Mouse (Mus musculus): ENCODE data around the gene Flt3l. TPM values are rescaled to one million over a fixed set of nuclear protein-coding genes. Genes with fewer than 3 reads are reported as not detected.

Flt3l gene
- polyA plus RNA-seq, 1 experiment from 2014 or later: 2.2 TPM

DNA sequence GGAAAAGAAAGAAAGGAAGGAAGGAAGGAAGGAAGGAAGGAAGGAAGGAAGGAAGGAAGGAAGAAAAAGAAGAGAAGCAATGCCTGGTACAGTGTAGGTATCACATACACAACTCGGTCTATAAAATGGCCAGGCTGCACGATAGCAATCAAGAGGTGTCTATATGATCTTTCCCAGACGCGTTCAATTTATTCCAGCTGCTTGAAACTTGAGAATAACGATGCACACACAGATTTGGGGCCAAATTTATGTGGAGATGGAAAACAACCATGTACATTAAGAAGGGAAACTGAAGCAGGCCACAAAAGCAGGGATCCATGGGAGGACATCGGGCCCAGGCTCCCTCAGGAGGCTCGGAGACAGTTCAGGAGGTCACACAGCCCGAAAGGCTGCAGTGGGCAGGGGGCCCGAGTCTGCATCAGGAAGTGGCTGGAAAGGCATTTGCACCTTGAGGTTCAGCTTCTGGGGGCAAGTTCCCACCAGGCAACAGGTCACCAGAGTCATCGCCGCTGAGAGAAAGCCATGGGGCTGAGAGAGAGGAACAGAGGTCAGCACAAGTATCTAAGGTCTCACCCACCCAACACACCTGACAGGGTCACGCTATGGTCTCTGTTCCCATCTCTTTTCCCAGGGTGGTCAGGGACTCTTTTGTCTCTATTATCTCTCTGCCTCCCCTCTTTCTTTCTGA, 43.3 kb downstream of the Flt3l start:
- Histone ChIP-seq H3K27ac (ENCODE audit: low read length) (no peak overlapping the region), H3K9me3 (replicated peaks; ENCODE audit: control insufficient read depth, low read length, poor library complexity, severe bottlenecking) (no peaks in the 10 kb centered on the region), H3K4me1 (ENCODE audit: control insufficient read depth, insufficient read depth, low read length) (peaks cover 5% of the 10 kb centered on the region), H3K27me3 (ENCODE audit: control insufficient read depth, insufficient read depth, low read depth, low read length) (no peaks in the 10 kb centered on the region), H3K4me2 (ENCODE audit: low read length) (no peak overlapping the region), H3K36me3 (ENCODE audit: control insufficient read depth, insufficient read depth, low read length) (no peaks in the 10 kb centered on the region), H3K4me3 (ENCODE audit: low read depth, low read length) (no peak overlapping the region), H3K9ac (ENCODE audit: low read depth, low read length) (no peak overlapping the region)
- ATAC-seq: no peak
- 74% methylated on average over 12 of the region's 12 CpGs for WGBS

- H3K27me3 ChIP-seq (ENCODE audit: control insufficient read depth, insufficient read depth, low read depth, low read length): no peaks in the 10 kb centered on the region
- H3K4me2 ChIP-seq (ENCODE audit: low read length): peak within 1 kb of the TSS; percentile 60
- ATAC-seq: peak; percentile 94
- H3K36me3 ChIP-seq (ENCODE audit: control insufficient read depth, insufficient read depth, low read length): no peaks in the 10 kb centered on the region
- WGBS: 0% methylated on average over 16 of the region's 16 CpGs
- H3K4me1 ChIP-seq (ENCODE audit: control insufficient read depth, insufficient read depth, low read length): peaks cover 5% of the 10 kb centered on the region
- H3K27ac ChIP-seq (ENCODE audit: low read length): no peak within 1 kb of the TSS
- H3K9me3 ChIP-seq (replicated peaks; ENCODE audit: control insufficient read depth, low read length, poor library complexity, severe bottlenecking): no peaks in the 10 kb centered on the region
- peak within 1 kb of the TSS; percentile 40 for H3K4me3 ChIP-seq (ENCODE audit: low read depth, low read length)
- H3K9ac ChIP-seq (ENCODE audit: low read depth, low read length): peak within 1 kb of the TSS; percentile 57
Observed at GRCm38 (mm10) chr7:45092048-45092447, 44.2 kb downstream of the Flt3l start, which contains the start of gene Rcn3. Gene Rcn3, minus strand, starts transcription at chr7:45092221.

- H3K36me3 ChIP-seq (ENCODE audit: control insufficient read depth, insufficient read depth, low read length): peaks cover 3% of the 10 kb centered on the region; the same call in 1 of the 2 replicates
- H3K4me3 ChIP-seq (ENCODE audit: low read depth, low read length): peak overlapping the region; percentile 40
- H3K27me3 ChIP-seq (ENCODE audit: control insufficient read depth, insufficient read depth, low read depth, low read length): no peaks in the 10 kb centered on the region
- peak overlapping the region; percentile 60 for H3K4me2 ChIP-seq (ENCODE audit: low read length)
- H3K9ac ChIP-seq (ENCODE audit: low read depth, low read length): peak overlapping the region; percentile 57
- no peaks in the 10 kb centered on the region for H3K9me3 ChIP-seq (replicated peaks; ENCODE audit: control insufficient read depth, low read length, poor library complexity, severe bottlenecking)
- peaks cover 5% of the 10 kb centered on the region for H3K4me1 ChIP-seq (ENCODE audit: control insufficient read depth, insufficient read depth, low read length)
- WGBS: 17% methylated on average over 35 of the region's 35 CpGs
- ATAC-seq: peak; percentile 61
- no peak overlapping the region for H3K27ac ChIP-seq (ENCODE audit: low read length)
Observed at GRCm38 (mm10) chr7:45091001-45091990, 44.9 kb downstream of the Flt3l start.

GRCm38 (mm10) chr7:45090251-45090977, 45.8 kb downstream of the Flt3l start:
- Histone ChIP-seq H3K4me1 (ENCODE audit: control insufficient read depth, insufficient read depth, low read length) (peaks cover 5% of the 10 kb centered on the region), H3K36me3 (ENCODE audit: control insufficient read depth, insufficient read depth, low read length) (peaks cover 5% of the 10 kb centered on the region; the same call in 1 of the 2 replicates), H3K27me3 (ENCODE audit: control insufficient read depth, insufficient read depth, low read depth, low read length) (no peaks in the 10 kb centered on the region), H3K27ac (ENCODE audit: low read length) (no peak overlapping the region), H3K9ac (ENCODE audit: low read depth, low read length) (no peak overlapping the region), H3K4me3 (ENCODE audit: low read depth, low read length) (no peak overlapping the region), H3K9me3 (replicated peaks; ENCODE audit: control insufficient read depth, low read length, poor library complexity, severe bottlenecking) (no peaks in the 10 kb centered on the region), H3K4me2 (ENCODE audit: low read length) (no peak overlapping the region)
- WGBS: 82% methylated on average over 13 of the region's 13 CpGs
- no peak for ATAC-seq

DNA sequence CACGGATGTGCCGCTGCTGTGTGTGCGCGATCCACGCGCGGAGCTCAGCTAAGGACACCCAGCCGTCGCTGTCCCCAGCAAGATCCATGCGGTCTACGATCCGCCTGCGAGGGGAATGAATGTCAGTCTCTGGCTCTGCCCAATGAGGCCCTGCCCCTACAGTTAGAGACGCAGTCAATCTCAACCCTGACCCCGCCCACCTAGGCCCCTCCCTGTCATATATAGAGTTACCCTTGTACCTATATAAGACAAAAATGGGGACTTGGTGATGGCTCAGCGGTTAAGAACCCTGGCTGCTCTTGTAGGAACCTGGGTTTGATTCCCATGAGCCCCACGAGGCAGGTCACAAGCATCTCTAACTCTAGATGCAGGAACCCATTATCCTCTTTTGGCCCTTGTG, 47.6 kb downstream of the Flt3l start:
- Histone ChIP-seq H3K4me3 (ENCODE audit: low read depth, low read length) (no peak overlapping the region), H3K27me3 (ENCODE audit: control insufficient read depth, insufficient read depth, low read depth, low read length) (no peaks in the 10 kb centered on the region), H3K9me3 (replicated peaks; ENCODE audit: control insufficient read depth, low read length, poor library complexity, severe bottlenecking) (no peaks in the 10 kb centered on the region), H3K4me1 (ENCODE audit: control insufficient read depth, insufficient read depth, low read length) (peaks cover 5% of the 10 kb centered on the region), H3K36me3 (ENCODE audit: control insufficient read depth, insufficient read depth, low read length) (peaks cover 5% of the 10 kb centered on the region; the same call in 1 of the 2 replicates), H3K27ac (ENCODE audit: low read length) (no peak overlapping the region), H3K9ac (ENCODE audit: low read depth, low read length) (no peak overlapping the region), H3K4me2 (ENCODE audit: low read length) (no peak overlapping the region)
- ATAC-seq: no peak
- 97% methylated on average over 17 of the region's 17 CpGs for WGBS

GRCm38 (mm10) chr7:45086084-45086483, 50.1 kb downstream of the Flt3l start:
- Histone ChIP-seq H3K9ac (ENCODE audit: low read depth, low read length) (no peak overlapping the region), H3K4me1 (ENCODE audit: control insufficient read depth, insufficient read depth, low read length) (peaks cover 2% of the 10 kb centered on the region; the same call in 1 of the 2 replicates), H3K4me3 (ENCODE audit: low read depth, low read length) (no peak overlapping the region), H3K36me3 (ENCODE audit: control insufficient read depth, insufficient read depth, low read length) (peaks cover 5% of the 10 kb centered on the region; the same call in 1 of the 2 replicates), H3K27me3 (ENCODE audit: control insufficient read depth, insufficient read depth, low read depth, low read length) (no peaks in the 10 kb centered on the region), H3K9me3 (replicated peaks; ENCODE audit: control insufficient read depth, low read length, poor library complexity, severe bottlenecking) (no peaks in the 10 kb centered on the region), H3K4me2 (ENCODE audit: low read length) (no peak overlapping the region), H3K27ac (ENCODE audit: low read length) (no peak overlapping the region)
- WGBS: 82% methylated on average over 4 of the region's 4 CpGs
- no peak for ATAC-seq

- 81% methylated on average over 22 of the region's 22 CpGs for WGBS
- H3K9ac ChIP-seq (ENCODE audit: low read depth, low read length): peak overlapping the region; percentile 20; the same call in 1 of the 2 replicates
- no peak overlapping the region for H3K4me2 ChIP-seq (ENCODE audit: low read length)
- peaks cover 5% of the 10 kb centered on the region; the same call in 1 of the 2 replicates for H3K36me3 ChIP-seq (ENCODE audit: control insufficient read depth, insufficient read depth, low read length)
- H3K27me3 ChIP-seq (ENCODE audit: control insufficient read depth, insufficient read depth, low read depth, low read length): no peaks in the 10 kb centered on the region
- no peak overlapping the region for H3K4me3 ChIP-seq (ENCODE audit: low read depth, low read length)
- no peak for ATAC-seq
- no peaks in the 10 kb centered on the region for H3K4me1 ChIP-seq (ENCODE audit: control insufficient read depth, insufficient read depth, low read length)
- H3K27ac ChIP-seq (ENCODE audit: low read length): no peak overlapping the region
- H3K9me3 ChIP-seq (replicated peaks; ENCODE audit: control insufficient read depth, low read length, poor library complexity, severe bottlenecking): no peaks in the 10 kb centered on the region
Observed at GRCm38 (mm10) chr7:45083300-45083890, 52.8 kb downstream of the Flt3l start.

Measured in midbrain, embryonic 16.5 days (tissue).